Mouse (Mus musculus): ENCODE results near the gene Uba1.
"Not testable (repeated sequence)": the region's sequence is repeated elsewhere in the genome, so short reads cannot be mapped to it uniquely, and the experiment has no call there.

Gene Uba1

DNA sequence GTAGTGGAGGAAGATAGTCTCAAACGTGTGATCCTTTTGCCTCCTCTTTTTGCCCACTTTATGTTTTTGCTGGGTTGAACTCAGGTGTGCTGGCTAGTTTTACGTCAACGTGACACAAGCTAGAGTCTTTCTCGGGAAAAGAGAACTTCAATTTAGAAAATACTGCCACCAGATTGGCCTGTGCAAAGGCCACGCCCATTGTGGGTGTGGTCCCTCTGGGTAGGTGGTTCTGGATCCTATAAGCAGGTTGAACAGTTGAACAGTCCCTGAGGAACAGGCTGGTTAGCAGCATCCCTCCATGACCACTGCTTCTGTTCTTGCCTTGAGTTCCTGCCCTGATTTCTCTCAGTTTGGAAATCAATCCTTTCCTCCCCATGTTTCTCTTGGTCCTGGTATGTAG lies 70.6 kb downstream of the Uba1 start:
- no peak for DNase-seq (ENCODE audit: low read depth, low spot score)

DNA sequence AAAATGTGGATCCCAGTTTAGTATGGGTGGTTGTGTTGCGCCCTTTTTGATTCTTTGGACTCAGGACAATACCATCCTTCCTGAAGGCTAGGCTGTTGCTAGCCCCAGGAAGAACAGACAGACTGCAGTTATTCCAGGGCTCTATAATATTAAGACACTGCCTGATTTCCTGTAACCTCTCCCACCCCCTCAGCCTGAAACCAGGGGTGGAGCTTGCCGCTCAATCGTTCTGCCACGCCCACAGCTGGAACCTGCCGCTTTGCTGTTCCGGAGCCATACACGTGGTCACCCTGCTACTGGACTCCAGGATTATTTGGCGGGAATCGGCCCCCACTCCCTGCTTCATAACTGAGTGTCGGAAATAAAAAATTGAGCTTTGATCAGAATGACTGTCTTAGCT lies 71.9 kb downstream of the Uba1 start:
- not testable (repeated sequence) for DNase-seq (ENCODE audit: low read depth, low spot score)
